Mouse (Mus musculus) brain, adult 2 months (tissue): ENCODE measurements around the gene Oca2.

Source experiments
- DNase-seq: peaks from one replicate; pipeline ENCODE4 v3.0.0; 2011; ENCODE audit warnings: low read depth, low spot score

Oca2 gene

DNA sequence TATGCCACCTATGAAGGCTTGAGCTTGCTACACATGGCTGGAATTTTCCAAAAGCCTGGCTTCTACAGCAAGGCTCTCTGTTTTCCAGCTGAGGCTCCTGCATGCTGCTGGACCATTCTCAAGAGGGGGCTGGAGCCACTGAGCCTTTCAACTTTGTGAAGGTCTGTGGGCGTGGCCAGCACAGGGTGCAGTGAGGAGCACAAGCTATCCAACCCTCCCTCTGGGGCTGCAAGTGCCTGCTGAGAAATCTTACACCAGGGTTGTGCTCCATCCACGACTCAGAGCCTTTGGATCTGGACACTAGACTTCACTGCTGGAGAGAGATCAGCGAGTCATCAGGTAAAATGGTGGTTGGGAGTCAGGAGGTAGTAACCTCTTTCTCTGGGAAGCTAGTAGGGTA is at the start of gene Oca2:
TSS of gene Oca2 (plus strand) at position 218 of the 400 bp plus-strand sequence.
- no peak for DNase-seq

DNA sequence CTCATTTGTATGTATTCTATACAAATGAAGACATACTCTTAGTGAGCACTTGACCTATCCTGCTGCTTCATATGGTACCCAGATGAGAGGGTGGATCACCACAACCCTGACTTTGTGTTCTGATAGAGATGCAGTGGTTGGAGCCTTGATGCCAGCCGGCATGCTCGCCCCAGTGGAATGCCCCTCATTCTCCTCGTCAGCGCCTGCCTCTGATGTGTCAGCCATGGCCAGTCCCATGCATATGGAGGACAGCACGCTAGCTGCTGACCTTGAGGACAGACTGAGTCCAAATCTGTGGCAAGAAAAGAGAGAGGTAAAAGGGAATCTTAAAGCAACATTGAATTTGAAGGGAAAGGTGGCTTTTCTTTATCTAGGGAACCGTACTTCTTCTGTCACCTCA is 48.5 kb upstream of the Oca2 start:
- no peak for DNase-seq

DNA sequence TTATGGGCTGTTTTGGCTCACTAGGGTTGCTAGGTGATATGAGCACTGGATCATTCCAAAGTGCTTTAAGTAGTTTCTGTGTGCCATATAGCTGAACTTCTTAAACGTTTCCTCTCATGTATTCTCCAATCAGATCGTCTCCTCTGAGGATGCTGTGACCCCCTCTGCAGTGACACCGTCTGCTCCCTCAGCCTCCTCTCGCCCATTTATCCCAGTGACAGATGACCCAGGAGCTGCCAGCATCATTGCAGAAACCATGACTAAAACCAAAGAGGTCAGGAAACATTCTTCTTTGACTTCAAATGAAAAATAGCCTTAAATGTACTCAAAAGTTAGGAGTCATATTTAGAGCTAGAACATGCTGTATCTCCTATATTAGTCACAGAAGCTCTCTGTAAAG is 47.9 kb upstream of the Oca2 start:
- DNase-seq: no peak

DNA sequence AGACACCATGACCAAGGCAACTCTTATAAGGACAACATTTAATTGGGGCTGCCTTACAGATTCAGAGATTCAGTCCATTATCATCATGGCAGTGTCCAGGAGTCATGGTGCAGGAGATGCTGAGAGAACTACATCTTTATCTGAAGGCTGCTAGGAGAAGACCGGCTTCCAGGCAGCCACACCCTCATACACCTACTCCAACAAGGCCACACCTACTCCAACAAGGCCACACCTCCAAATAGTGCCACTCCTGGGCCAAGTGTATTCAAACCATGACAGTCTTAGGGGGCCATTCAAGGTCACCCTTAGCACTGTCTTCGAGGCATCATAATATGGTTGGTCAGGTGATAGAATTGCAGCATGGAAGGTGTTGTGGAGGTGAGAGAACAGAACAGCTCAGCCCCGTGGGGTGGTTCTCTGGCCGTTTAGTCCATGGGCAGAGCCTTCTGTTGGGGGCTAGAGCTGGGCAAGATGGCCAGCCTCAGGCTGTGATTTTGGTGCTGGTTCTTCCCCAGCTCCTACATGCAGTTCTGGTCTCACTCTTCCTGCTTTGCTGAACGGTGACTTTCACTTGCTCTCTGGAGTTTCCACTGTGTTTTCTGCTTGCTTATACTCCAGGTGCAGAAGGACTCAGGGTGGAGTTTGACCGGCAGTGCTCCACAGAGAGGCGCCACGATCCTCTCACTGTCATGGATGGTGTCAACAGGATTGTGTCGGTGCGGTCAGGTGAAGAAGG is 37.9 kb upstream of the Oca2 start:
- no peak for DNase-seq

DNA sequence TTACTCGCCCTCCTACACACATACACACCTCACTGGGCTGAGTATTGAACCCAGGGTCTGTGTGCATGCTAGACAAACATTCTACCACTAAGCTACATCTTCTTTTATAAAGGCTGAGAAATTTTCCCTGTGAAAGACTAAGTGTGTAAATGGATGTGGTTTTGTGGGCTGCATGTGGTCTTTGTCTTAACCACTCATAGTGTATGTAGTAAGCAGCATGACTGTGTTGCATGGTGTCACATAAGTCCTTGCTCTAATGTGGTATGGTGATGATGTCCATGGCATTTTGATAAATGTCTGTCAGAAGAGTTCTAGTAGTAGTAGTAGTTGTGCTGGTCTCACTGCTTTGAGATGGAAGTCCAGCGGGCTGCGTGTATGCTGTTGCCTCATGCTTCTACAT is 36.7 kb upstream of the Oca2 start:
- DNase-seq: no peak

DNA sequence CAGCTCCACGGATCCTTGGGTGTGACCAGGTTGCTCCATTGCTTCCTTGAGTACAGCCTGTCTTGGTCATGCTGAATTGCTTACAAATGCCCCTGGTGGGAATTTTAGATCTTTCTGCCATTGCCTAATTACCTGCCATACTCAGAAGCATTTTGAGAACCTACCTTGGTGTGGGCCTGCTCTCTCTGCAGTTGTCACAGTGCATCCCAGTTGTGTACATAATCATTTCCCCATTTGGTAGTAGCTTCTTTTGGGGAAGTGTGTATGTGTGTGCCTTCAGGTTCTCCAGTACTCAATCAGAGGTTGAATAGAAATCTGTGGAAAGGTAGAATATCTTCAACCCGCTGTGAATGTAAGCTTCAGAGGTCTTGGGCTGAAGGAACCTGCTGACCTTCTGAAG is 36.3 kb upstream of the Oca2 start:
- DNase-seq: no peak

DNA sequence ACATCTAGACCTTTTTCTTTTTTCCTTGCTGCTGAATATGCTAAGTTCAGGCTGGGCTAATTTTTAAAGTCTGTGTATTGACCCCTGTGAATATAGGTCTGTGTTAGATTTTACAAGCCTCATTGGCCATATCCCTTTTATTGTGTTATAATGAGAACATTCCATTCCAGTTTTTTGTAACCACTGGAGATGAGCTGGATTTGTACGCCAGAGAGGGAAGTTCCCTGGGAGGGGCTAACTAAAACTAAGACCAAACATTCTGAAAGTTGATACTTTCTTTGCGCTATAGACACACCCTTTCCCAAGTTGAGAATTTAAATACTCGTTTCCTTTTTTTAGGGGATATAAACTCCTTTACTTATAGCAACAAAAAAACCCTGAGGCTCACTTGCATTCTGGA is 34.7 kb upstream of the Oca2 start:
- DNase-seq: no peak

DNA sequence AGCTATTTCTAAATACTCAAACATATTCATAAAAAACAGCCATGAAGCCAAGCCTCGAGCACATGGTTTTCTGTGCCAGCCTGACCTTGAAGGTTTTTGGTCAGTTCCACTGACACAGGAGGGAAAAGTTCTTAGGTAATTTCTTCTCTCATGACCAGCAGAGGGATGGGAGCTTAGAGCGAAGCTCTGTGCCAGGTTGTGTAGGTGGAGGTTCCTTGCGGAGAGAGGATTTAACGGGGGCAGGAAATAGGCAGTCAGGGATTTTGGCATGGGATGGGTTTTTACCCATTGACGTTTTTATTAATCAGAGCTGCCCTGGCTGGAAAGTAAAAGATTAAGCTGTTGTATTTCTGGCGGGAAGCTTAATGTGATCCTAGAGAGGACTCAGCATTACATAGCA is 18.7 kb upstream of the Oca2 start:
- DNase-seq: peak; percentile 57

DNA sequence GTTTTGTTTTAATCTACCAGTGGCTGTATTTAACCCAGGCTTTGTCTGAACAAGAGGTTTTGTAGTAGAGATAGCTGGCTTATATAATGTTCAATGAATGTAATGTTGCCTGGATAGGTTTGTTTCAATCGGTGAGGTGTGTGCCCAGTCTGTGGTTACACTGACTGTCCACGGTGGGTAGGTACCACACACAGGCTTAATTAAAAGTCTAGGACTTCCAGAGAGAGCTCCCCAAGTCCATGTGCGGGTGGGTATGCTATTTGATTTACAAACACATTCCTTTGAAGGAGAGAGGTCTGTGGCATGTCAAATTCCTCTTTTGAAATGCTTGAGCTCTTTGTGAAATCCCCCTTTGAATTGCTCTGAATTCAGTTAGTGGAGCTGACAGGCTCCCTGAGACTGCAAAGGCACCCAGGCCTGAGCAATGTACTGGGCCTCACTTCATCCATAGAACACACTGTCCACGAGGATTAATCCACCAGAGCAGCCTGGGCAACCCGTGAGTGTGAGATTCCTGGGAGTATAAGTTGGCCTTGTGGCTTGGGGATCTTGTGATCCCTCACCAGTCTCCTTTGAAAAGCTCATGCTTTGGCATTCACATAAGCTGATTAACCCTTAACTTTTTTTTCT is 3.7 kb upstream of the Oca2 start:
- no peak for DNase-seq

DNA sequence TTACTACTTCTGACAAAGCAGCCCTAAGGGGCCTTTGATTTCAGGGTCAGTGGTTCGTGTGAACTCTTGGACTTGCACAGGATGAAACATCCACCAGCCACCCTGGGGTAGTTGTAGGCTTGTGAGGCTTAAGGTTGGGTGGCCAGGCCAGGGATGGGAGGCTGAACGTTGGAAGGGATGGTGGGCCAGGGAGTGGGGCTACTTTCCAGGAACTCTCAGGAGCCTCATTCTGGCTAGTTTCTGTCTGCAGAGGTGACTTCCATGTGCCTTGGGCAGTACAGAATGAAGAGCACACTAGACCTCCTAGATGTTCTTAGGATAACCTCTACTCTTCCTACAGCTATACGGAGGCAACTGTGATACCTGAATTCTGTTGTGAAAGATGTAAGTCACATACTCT is 2.9 kb upstream of the Oca2 start:
- no peak for DNase-seq

DNA sequence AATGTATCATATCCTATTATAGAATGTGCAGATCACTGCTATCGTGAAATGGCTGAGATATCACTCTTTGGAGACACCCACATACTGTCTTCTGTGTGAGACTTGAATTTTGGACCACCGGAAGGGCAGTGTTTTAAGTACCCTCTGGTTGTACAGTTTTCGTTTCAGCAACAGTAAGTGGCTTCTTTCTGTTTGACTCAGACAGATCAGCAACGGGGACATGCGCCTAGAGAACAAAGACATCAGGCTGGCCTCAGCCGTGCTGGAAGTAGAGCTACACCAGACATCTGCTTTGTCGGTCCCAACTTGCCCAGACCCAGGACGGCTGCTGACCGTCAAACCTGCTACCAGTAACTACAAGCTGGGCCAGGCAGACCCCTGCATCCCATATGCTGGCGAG is 15.0 kb downstream of the Oca2 start:
- no peak for DNase-seq

DNA sequence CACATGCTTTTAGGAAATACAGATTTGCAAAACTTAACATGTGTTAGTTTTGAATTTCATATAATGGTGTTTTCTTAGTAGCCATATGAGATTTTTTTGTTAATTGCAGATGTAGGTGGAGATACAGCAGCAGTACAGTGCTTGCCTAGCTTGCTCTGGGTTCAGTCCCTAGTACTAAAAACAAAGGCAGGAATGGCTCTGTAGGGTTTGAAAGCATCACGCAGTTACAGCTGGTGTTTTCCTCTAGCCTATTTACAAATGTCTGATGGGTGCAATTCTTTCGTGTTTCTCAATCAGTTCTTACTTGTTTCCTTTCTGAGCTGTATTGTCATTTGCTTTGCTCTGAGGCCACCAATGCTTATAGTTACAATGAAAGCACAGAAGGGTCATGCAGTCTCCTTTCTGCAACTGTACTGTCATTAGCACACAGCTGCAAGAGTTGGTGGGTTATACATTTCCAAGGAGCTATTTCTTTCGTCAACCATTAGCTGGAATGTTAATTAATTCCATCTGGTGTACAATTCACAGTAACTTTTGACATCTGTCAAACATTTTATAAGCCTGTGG is 18.4 kb downstream of the Oca2 start:
- DNase-seq: no peak

DNA sequence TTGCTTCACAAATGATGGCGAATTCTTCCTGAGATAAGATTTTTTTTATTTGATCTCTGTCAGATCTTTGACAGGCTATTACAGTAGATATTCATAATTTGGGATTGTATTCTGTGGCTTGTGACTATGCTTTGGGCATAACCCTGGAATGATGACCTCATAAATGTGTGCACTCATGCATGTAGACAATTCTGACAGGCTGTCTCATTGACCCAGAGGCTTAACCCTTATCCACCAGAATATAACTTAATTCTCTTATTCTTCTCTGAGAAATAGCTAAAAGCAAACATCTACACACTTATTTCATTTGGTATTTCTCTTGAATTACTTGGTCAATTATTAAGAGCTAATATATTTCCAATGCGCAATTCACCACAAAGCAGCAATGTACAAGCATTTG is 37.9 kb downstream of the Oca2 start:
- DNase-seq: no peak

DNA sequence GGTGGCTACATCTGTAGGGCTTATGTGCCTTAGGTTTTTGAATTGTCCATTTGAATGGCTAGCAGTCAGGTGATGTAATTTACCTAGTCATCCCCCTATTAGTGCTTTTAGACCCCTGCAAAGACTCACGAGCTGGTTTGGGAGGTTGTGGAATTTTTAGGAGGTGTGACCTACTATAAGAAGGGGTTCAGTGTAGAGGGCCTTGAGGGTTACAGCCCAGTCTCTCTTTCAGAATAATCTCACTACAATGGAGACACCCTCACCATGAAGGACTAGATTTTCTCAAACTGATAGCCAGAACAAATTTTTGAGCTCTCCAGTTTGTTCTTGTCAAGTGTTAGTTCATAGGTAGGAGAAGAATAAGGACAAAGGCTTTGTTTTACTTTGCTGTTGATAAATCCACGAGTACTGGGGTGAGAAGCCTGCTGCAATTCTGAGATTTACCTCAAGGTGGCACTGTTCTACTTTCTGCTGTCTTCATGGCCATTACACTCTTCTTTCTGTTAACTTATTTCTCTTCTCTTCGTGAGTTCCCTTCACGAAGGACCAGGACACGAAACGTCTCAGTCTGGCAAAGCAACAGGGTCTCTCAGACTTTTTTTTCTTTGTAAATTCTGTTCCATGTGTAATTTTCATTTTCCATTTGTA is 52.0 kb downstream of the Oca2 start:
- DNase-seq: peak; percentile 88

DNA sequence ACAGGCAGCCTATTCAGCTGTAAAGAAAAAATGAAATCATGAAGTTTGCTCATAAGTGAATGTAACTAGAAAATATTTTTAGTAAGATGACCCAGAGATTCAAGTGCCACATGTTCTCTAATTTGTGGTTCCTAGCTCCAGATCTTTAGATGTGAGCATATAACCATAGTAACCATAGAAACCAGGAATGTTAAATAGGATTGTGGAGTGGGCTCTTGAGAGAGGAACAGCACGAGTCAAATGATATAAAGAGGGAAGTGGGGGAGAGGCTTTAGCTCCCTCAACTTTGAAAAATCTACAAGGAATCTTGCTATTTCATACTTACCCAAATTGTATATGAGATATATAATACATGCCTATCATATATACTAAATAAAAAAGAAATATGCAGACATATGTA is 64.8 kb downstream of the Oca2 start:
- DNase-seq: peak; percentile 36

DNA sequence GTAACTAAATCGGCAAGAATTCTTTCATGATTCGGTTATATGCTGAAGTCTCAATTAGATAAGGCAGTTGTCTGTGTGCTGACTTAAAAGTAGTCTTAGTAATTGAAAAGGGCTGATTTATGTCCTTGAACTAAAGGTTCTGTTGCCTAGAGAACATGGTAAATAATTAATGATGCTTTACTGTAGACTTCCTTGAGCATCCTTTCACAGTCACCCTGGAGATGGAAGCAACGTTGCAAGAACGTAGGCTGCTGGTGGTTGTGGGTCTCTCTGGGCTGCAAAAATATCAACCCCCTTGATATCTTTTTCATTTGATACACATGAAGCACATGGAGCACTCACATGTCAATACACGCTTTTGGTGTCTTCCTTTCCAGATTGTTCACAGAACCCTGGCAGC is 74.8 kb downstream of the Oca2 start:
- no peak for DNase-seq

DNA sequence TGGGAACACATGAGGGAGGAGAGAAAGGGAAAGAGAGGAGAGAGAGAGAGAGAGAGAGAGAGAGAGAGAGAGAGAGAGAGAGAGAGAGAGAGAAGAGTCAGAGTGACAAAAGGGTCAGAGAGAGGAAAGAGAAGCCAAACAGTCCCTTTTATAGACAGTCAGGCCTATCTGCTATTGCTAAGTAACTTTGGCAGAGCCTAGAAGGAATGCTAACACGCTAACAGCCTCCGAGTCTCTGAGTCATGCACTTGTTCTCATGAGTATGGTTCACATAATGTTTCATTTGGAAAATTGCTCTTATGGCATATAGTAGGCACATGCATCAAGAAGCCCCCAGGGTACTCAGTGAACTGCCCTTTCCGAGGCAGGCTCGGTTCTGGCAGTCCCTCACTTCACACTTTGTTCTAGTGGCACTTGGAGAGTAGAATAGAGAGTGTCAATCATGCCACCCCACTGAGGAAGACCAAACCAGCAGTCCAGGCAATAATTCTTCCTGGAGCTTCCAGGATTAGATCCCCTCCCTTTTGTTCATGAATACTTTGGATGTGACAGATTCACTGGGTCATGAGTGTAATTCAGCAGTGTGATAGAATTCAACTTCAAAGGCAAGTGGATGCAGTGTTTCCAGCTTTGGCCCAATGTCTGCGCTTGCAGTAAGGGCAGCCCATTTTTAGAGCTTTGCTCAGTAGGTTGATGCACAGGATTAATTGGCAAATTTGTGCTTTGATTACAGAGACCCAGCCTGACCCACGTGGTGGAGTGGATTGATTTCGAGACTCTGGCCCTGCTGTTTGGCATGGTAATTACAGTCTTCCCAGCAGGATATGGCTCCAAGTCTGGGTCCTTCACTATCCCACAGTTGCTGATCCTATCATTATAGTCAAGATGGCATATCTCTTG is 76.3 kb downstream of the Oca2 start:
- DNase-seq: peak; percentile 45

DNA sequence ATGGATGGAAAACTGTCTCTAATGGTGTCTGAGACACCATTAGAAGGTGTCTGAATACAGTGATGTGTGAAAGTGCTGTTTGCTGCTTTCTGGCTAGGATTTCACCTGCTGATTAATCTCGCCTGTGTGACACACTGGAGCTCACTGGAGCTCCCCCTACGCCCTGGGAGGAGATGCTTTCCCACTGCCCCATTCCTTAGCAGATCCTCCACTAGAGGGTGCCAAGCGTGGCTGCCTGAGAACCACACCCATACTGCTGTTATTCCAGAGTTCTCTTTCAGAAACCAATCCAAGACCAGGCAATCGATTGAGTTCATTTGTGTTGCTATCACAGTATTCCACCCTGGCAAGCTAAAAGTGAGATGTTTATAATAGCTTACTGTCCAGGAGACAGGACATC is 88.2 kb downstream of the Oca2 start:
- peak; percentile 52 for DNase-seq

DNA sequence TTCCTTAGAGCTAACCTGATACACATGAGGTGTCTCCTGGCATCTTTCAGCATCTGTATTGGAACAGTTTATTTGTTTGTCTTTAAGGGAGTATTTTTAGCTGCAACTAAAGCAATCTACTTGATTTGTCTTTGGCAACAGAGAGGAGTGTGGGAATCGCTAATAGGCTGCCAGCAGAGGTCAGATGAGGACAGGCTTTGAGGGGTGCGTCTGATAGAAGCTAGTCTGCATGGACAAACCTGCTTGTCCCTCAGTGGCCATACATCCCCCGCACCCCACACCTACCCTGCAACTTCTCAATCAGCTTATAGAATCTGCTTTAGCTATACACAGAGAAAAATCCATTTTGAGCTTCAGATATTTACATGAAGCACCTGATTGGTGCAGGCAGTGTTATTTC is 109.0 kb downstream of the Oca2 start:
- peak; percentile 48 for DNase-seq

DNA sequence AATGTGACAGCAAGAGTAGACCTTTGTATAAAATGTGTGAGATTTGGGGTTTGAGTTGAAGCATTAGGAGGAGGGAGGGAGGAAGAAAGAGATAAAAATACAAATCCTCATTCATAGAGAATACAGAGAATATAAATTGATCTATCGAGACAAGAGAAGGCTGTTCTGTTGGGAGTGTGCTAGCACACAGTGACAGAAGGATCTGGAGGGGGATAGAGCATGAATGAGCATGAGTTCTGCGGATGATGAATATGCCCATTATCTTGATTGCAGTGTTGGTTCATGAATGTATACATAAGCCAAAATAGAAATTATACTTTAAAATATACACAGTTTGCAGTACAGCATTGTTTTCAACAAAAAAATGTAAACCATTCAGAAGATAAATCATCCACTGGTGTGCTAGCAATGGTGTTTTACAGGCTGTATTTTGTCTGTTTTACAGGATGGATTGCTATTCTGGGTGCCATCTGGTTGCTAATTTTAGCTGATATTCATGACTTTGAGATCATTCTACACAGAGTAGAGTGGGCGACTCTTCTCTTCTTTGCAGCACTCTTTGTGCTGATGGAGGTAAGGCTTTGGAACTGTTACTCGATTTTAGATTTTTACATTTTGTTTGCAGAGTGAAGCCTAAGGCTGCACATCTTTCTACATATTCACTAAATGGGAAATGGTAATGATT is 117.2 kb downstream of the Oca2 start:
- DNase-seq: peak; percentile 86

DNA sequence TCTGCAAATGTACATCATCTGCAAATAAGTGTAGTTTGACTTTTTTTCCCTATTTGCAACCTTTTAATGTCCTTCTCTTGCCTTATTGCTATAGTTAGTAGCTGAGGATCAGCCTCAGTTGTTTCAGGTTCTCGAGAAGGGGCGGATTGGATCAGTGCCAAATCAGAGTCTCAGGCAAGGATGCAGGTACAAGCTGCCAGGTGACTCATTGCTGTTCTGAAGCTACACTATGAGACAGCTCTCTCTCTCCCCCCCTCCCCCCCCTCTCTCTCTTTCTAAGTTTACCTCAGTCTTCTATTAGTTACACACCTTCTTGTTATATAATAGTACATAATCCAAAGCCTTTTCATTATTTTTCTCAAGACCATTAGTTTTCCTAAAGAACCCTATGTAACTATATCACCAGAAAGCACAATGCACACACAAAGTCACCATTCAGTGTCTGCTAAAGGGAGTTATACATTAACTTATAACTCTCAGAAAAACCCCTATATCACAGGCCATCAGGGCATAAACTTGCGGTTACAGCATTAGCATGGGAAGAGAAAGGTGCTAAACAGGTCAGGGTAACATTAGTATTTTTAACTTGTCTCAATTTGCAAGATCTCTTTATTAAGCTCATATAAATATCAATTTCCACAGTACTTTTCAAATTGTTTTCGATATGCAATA is 142.3 kb downstream of the Oca2 start:
- peak; percentile 39 for DNase-seq
